Mouse (Mus musculus): ENCODE data around the gene Enpp1.

Gene Enpp1

GRCm38 (mm10) chr10:24711480-24712366 is at the start of gene Enpp1:
Enpp1 (minus strand) TSS chr10:24712159.
- peak; percentile 80 for DNase-seq

- no peak for DNase-seq
Measured at GRCm38 (mm10) chr10:24758326-24758915, 46.5 kb upstream of the Enpp1 start.

- no peak for DNase-seq
Measured at GRCm38 (mm10) chr10:24754874-24755540, 43.0 kb upstream of the Enpp1 start.

- no peak for DNase-seq
Measured at GRCm38 (mm10) chr10:24754251-24754835, 42.4 kb upstream of the Enpp1 start.

GRCm38 (mm10) chr10:24753536-24754250 is 41.7 kb upstream of the Enpp1 start:
- DNase-seq, result no peak

GRCm38 (mm10) chr10:24742950-24743487 is 31.1 kb upstream of the Enpp1 start:
- DNase-seq, result no peak

- no peak for DNase-seq
Measured at GRCm38 (mm10) chr10:24741229-24742198, 29.6 kb upstream of the Enpp1 start.

- no peak for DNase-seq
Measured at GRCm38 (mm10) chr10:24739171-24739570, 27.2 kb upstream of the Enpp1 start.

GRCm38 (mm10) chr10:24738456-24738855 is 26.5 kb upstream of the Enpp1 start:
- no peak for DNase-seq

GRCm38 (mm10) chr10:24735027-24735777 is 23.2 kb upstream of the Enpp1 start:
- no peak for DNase-seq

- DNase-seq, result no peak
Measured at GRCm38 (mm10) chr10:24727478-24727877, 15.5 kb upstream of the Enpp1 start.

GRCm38 (mm10) chr10:24725197-24725596 is 13.2 kb upstream of the Enpp1 start:
- no peak for DNase-seq

GRCm38 (mm10) chr10:24721841-24722240 is 9.9 kb upstream of the Enpp1 start:
- no peak for DNase-seq

GRCm38 (mm10) chr10:24719383-24719782 is 7.4 kb upstream of the Enpp1 start:
- no peak for DNase-seq

- peak; percentile 22 for DNase-seq
Measured at GRCm38 (mm10) chr10:24718720-24719119, 6.8 kb upstream of the Enpp1 start.

- no peak for DNase-seq
Measured at GRCm38 (mm10) chr10:24718058-24718457, 6.1 kb upstream of the Enpp1 start.

- DNase-seq, result no peak
Measured at GRCm38 (mm10) chr10:24716232-24716631, 4.3 kb upstream of the Enpp1 start.

GRCm38 (mm10) chr10:24712901-24713300 is 942 bp upstream of the Enpp1 start:
- no peak for DNase-seq

- DNase-seq, result peak; percentile 32
Measured at GRCm38 (mm10) chr10:24712367-24712761, 405 bp upstream of the Enpp1 start.

- DNase-seq, result no peak
Measured at GRCm38 (mm10) chr10:24711071-24711470, 888 bp downstream of the Enpp1 start.
